8 mouse cellular contexts compared by ENCODE assay signal in the genomic region with DNA sequence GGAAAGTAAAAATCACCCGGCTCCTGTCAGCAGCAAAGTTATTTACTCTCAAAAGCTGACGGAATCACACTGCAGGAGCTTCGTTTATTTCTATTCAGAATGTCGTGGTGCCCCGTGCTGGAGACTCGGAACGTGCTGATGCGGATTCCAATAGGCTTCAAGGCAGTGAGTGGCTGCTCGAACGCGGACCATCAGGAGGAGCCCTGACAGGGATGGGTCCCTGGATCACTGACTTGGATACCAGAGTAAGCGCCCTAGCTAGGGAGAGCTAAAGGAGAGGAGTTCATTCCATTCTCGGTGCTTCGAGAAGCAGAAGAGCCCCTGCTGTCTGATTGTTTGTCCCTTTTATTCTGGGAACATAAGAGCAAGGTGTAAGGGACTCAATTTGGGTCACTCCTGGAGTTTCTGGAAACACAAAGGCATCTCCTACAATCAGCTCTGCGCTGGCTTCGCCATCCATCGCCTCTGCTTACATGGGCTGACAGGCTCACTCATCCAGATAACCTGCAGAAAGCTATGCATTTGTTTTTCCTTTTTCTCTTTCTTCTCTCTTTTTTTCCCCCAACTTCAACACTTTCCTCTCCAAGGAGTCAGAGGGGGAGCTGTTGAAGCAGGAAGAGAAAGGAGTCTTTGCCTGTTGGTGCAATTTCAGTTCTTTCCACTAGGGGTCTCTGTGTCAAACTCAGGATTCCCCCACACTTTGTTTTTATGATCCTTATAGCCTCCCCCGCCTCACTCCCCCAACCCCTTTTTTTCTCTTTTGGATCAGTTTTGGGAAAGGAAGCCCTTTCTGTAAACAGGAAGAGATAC.
DNase-seq lines count a peak whose midpoint lies in the region; ATAC-seq lines count a peak whose summit lies in the region.

No protein-coding gene starts in this region.

- WGBS in embryonic facial prominence, embryonic 13.5 days, result 10% methylated on average over 18 of the region's 18 CpGs
- 6% methylated on average over 18 of the region's 18 CpGs for WGBS in midbrain, embryonic 14.5 days

- no peaks in the 10 kb centered on the region for H3K9me3 ChIP-seq in embryonic facial prominence, embryonic 13.5 days
- H3K9me3 ChIP-seq in midbrain, embryonic 14.5 days (ENCODE audit: control insufficient read depth, low read length), result no peaks in the 10 kb centered on the region

- H3K9ac ChIP-seq in embryonic facial prominence, embryonic 13.5 days, result peak overlapping the region; percentile 46
- H3K9ac ChIP-seq in midbrain, embryonic 14.5 days (replicated peaks; ENCODE audit: low read length), result no peak overlapping the region

- peaks cover 10% of the 10 kb centered on the region for H3K4me1 ChIP-seq in embryonic facial prominence, embryonic 13.5 days
- H3K4me1 ChIP-seq in midbrain, embryonic 14.5 days (ENCODE audit: control insufficient read depth, insufficient read depth, low read length), result peaks cover 43% of the 10 kb centered on the region

- H3K27me3 ChIP-seq in embryonic facial prominence, embryonic 13.5 days, result peaks cover 3% of the 10 kb centered on the region; the same call in 1 of the 2 replicates
- H3K27me3 ChIP-seq in midbrain, embryonic 14.5 days (ENCODE audit: control insufficient read depth, insufficient read depth, low read length), result no peaks in the 10 kb centered on the region; the same call in 1 of the 2 replicates

- no peaks in the 10 kb centered on the region for H3K36me3 ChIP-seq in embryonic facial prominence, embryonic 13.5 days
- no peaks in the 10 kb centered on the region for H3K36me3 ChIP-seq in midbrain, embryonic 14.5 days (ENCODE audit: control insufficient read depth, insufficient read depth, low read length)

- intact Hi-C loops in heart, postnatal 25 days (cut with DNase I), result loop anchor here (2.0 to 10.0 kb wide), 2 partner anchors 205 to 223 kb away; no protein-coding TSS in a partner anchor

- peak overlapping the region; percentile 54 for H3K4me2 ChIP-seq in embryonic facial prominence, embryonic 13.5 days
- H3K4me2 ChIP-seq in midbrain, embryonic 14.5 days (ENCODE audit: low read length), result peak overlapping the region; percentile 28

- ATAC-seq in embryonic facial prominence, embryonic 13.5 days (ENCODE audit: insufficient number of reproducible peaks, insufficient read depth, low FRiP score, low TSS enrichment, low read depth), result no peak
- ATAC-seq in midbrain, embryonic 14.5 days (ENCODE audit: low FRiP score, low TSS enrichment), result no peak
- ATAC-seq in megakaryocyte, adult 5-6 weeks (ENCODE audit: poor library complexity, severe bottlenecking), result no peak

- peak; percentile 88 for DNase-seq in heart, adult 11 months
- no peak for DNase-seq in heart, postnatal 25 days (ENCODE audit: low spot score)
- DNase-seq in adipocyte (ENCODE audit: low spot score), result peak; percentile 37
- DNase-seq in heart, postnatal 4 days, result peak; percentile 56
- DNase-seq in layer of hippocampus, postnatal 10 days (ENCODE audit: low spot score in 2 of 2), result peak; percentile 46 to 57
- peak; percentile 84 for DNase-seq in midbrain, embryonic 14.5 days

- H3K27ac ChIP-seq in embryonic facial prominence, embryonic 13.5 days, result no peak overlapping the region
- 0 out of 2 replicates have a peak overlapping the region, but pooled peaks have one; percentile 4 for H3K27ac ChIP-seq in midbrain, embryonic 14.5 days (replicated peaks; ENCODE audit: low read depth, low read length)

- H3K4me3 ChIP-seq in embryonic facial prominence, embryonic 13.5 days, result peak overlapping the region; percentile 24
- H3K4me3 ChIP-seq in midbrain, embryonic 14.5 days (replicated peaks; ENCODE audit: low read depth, low read length), result no peak overlapping the region
